Mouse (Mus musculus) thymus, adult 2 months (tissue): Measurements from ENCODE around the gene Ggps1. TPM values are rescaled to one million over a fixed set of nuclear protein-coding genes. Genes with fewer than 3 reads are reported as not detected.
"Not testable (repeated sequence)": the region's sequence is repeated elsewhere in the genome, so short reads cannot be mapped to it uniquely, and the experiment has no call there.

ENCODE experiments used
- DNase-seq: peaks from one replicate; pipeline ENCODE4 v3.0.0; 2021
- H3K27ac ChIP-seq: fragments of 200-500 bp; 2 replicates; pipeline ENCODE4 v1.5.1; 2012; ENCODE audit warnings: low read length, control low read depth; ENCODE audit not compliant: control insufficient read depth, insufficient read depth
- H3K27me3 ChIP-seq: fragments of 200-500 bp; 2 replicates; pipeline ENCODE4 v1.6.1; 2012; ENCODE audit warnings: mild to moderate bottlenecking, low read length, moderate library complexity, mixed read lengths; ENCODE audit not compliant: control insufficient read depth, insufficient read depth
- H3K36me3 ChIP-seq: fragments of 200-500 bp; 2 replicates; pipeline ENCODE4 v1.6.1; 2012; ENCODE audit warnings: mild to moderate bottlenecking, low read length, moderate library complexity; ENCODE audit not compliant: control insufficient read depth, insufficient read depth
- H3K4me1 ChIP-seq: fragments of 200-500 bp; replicated peaks from 2 replicates; pipeline ENCODE4 v1.6.1; 2012; ENCODE audit warnings: low read length; ENCODE audit not compliant: control insufficient read depth, insufficient read depth
- H3K4me3 ChIP-seq: fragments of 200-500 bp; 2 replicates; pipeline ENCODE4 v1.5.1; 2012; ENCODE audit warnings: mild to moderate bottlenecking, low read length, control low read depth, moderate library complexity; ENCODE audit not compliant: control insufficient read depth, insufficient read depth
- CTCF ChIP-seq: fragments of 200-500 bp; IDR thresholded peaks from 2 replicates; pipeline ENCODE4 v1.5.1; 2012; ENCODE audit warnings: mild to moderate bottlenecking, control low read depth, low read length, moderate library complexity, borderline replicate concordance; ENCODE audit not compliant: control insufficient read depth, poor library complexity, insufficient read depth; ENCODE audit errors: extremely low read depth
- POLR2A ChIP-seq: fragments of 200-500 bp; IDR thresholded peaks from 2 replicates; pipeline ENCODE4 v1.6.1; 2012; ENCODE audit warnings: mild to moderate bottlenecking, low read length, control low read depth, moderate library complexity; ENCODE audit not compliant: control insufficient read depth, poor library complexity, insufficient read depth; ENCODE audit errors: extremely low read depth
- WGBS: fragments of 180-500 bp; shearing (Covaris S2); methylation state at CpG from one replicate; pipeline ENCODE4 v1.1.7; 2018; 5-methylcytosine and 5-hydroxymethylcytosine counted together
- polyA plus RNA-seq: library from polyadenylated mRNA; depleted of rRNA; stranded (reverse); fragments of >200 nt; gene quantifications from 2 replicates; pipeline ENCODE4 v1.2.3, GENCODE M21; 2012

Gene Ggps1
- polyA plus RNA-seq, 1 experiment = 20.3 TPM

DNA sequence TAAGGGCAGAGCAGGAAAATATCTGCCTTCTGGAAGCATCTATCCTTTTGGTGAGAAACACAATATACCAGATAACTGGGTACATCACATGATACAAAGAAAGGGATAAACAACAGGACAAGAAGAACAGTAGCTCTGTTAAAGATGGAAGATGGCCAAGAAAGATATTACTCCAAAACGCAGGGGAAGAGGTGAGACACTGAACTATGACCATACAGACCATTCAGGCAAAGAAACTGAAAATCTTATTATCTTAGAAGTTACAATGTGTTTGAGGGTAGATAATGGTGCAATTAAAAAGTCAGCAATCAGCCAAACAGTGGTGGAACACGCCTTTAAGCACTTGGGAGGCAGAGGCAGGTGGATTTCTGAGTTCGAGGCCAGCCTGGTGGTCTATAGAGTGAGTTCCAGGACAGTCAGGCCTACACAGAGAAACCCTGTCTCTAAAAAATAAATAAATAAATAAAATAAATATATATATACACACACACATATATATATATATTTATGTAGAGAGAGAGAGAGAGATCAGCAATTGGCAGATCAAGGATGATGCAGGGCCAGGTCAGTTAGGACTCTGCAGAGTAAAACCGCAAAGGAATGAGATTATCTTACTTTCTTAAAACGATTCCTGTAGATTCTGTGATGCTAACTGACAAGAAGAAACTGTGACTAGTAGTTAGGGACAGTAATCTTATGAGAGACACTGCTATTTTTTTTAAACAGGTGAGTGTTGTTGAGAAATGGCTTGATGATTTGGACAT lies 29.8 kb downstream of the Ggps1 start:
- TF ChIP-seq CTCF (no peak), POLR2A (no peak)
- Histone ChIP-seq H3K4me1 (no peaks in the 10 kb centered on the region), H3K27ac (no peak overlapping the region), H3K36me3 (peaks cover 9% of the 10 kb centered on the region), H3K27me3 (no peaks in the 10 kb centered on the region), H3K4me3 (no peak overlapping the region)
- DNase-seq = no peak
- WGBS = 84% methylated on average over 5 of the region's 5 CpGs

DNA sequence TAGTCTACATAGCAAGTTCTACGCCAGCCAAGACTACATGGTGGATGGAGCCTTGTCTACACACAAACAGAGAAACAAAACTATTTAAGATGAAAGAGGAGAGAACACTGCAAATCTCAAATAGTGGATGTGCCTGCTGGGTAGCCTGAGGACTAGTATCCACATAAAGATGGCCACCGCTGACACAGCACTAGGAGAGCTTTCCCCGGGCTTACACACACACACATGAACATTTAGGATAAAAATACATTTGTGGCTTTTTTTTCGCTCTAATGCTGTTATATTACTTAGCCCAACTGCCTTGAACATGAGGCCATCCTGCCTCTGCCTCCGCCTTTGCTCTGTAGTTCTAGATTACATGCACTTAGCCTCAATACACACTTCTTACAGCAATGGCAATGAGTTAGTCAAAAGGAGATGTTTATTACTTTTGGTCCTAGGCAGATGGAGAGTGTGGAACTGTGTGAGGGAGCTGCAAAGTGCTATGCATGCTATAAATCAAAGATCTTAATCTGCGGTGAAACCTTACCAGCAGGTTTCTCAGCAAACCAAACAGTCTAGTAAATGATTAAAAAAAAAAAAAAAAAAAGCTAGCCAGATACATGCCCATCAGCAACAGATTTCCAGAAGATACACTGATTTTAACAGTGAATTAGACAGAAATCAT lies 37.0 kb downstream of the Ggps1 start:
- WGBS = 98% methylated on average over 6 of the region's 6 CpGs
- TF ChIP-seq CTCF = no peak
- no peak for TF ChIP-seq POLR2A
- Histone ChIP-seq H3K4me1 (no peaks in the 10 kb centered on the region), H3K27me3 (no peaks in the 10 kb centered on the region), H3K36me3 (peaks cover 38% of the 10 kb centered on the region), H3K4me3 (no peak overlapping the region), H3K27ac (no peak overlapping the region)
- DNase-seq = no peak

DNA sequence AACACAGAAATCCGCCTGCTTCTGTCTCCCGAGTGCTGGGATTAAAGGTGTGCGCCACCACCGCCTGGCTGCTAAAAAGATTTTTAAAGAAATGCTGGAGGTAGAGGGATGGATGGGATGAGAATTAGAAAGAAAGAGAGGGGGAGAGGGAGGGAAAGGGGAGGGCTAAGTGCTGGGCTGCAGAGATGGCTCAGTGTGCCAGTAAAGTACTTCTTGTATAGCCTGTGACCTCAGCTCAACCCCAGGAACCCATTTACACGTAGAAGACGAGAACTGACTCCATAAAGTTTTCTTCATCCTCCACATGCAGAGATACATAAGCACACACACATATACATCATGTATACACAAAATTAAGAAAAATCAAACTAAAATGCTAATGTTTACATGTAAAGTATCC lies 37.7 kb downstream of the Ggps1 start:
- no peaks in the 10 kb centered on the region for H3K27me3 ChIP-seq
- no peak for DNase-seq
- H3K4me3 ChIP-seq = no peak overlapping the region
- no peak overlapping the region for H3K27ac ChIP-seq
- TF ChIP-seq POLR2A = no peak
- no peak for TF ChIP-seq CTCF
- WGBS = 98% methylated on average over 6 of the region's 6 CpGs
- peaks cover 38% of the 10 kb centered on the region for H3K36me3 ChIP-seq
- H3K4me1 ChIP-seq = no peaks in the 10 kb centered on the region

DNA sequence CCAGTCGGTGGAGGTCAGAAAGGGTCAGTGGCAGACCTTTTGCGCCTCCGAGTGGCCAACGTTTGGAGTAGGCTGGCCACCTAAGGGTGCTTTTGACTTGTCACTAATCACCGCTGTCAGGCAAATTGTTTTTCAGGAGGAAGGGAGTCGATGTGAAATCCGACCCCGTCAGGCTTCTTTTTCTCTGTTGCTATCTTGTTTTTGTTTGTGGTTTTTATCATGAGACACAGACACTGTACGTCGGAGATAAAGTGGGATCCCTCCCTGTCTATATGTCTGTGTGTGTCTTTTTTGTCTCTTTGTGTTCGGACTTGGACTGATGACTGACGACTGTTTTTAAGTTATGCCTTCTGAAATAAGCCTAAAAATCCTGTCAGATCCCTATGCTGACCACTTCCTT lies 41.9 kb downstream of the Ggps1 start:
- H3K27me3 ChIP-seq, H3K4me1 ChIP-seq, H3K4me3 ChIP-seq, DNase-seq, H3K27ac ChIP-seq: not testable (repeated sequence)
- WGBS = 79% methylated on average over 11 of the region's 12 CpGs
- peaks cover 19% of the 10 kb centered on the region for H3K36me3 ChIP-seq

DNA sequence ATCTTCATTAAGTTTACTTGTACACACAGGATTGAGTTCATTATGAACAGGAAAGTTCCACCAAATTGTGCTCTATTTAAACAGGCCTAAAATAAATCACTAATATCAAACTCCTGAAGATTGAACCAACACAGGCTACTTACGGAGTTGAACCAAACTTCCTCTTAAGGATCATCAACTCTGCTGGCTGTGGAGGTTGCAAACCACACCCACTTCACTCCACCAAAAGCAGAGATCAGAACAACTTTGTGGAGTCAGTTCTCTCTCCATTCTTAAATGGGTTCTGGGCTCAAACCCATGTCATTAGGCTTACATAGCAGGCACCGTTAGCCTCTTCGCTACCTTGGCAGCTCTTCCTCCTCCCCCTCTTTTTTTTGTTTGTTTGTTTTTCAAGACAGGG lies 44.4 kb downstream of the Ggps1 start:
- no peaks in the 10 kb centered on the region for H3K27me3 ChIP-seq
- no peak overlapping the region for H3K4me3 ChIP-seq
- WGBS = 96% methylated on average over 3 of the region's 3 CpGs
- TF ChIP-seq CTCF (no peak), POLR2A (no peak)
- no peak for DNase-seq
- peaks cover 17% of the 10 kb centered on the region; the same call in 1 of the 2 replicates for H3K36me3 ChIP-seq
- no peaks in the 10 kb centered on the region for H3K4me1 ChIP-seq
- H3K27ac ChIP-seq = no peak overlapping the region

DNA sequence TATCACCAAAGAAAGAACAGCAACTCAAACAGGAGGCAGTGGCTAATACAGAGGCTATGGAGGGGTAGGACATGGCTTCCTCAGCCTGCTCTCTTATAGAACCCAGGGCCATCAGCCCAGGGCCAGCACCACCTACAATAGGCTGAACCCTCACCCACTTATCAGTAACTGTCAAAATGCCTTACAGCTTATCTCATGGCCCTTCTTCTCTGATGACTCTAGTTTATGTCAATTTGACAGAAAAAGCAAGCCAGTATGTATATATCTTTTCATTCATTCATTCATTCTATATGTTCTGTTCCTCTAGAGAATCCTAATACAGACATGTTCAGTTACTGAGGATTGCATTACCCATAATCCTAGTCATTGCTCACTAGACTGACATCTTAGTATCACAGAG lies 45.0 kb downstream of the Ggps1 start:
- Histone ChIP-seq H3K27me3 (no peaks in the 10 kb centered on the region), H3K27ac (no peak overlapping the region), H3K4me1 (no peaks in the 10 kb centered on the region), H3K4me3 (no peak overlapping the region), H3K36me3 (peaks cover 19% of the 10 kb centered on the region; the same call in 1 of the 2 replicates)
- no peak for DNase-seq
- TF ChIP-seq CTCF (no peak), POLR2A (no peak)

DNA sequence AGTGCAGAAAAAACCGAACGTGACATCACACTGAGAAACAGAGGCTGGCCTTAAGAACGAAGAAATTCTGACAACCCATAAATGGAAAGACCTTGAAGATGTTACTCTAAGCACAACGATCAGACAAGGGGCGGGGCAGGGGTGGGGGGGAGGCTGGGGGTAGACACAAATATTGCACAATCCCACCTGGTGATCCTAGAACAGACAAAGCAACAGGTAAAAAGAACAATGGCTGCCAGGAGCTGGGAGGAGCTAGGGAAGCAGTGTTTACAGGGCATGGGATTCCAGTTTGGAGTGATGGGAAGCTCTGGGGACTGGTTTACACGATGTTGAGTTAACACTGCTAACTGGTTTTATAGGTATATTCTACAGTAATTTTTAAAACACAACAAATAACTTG lies 47.7 kb downstream of the Ggps1 start:
- WGBS = 96% methylated on average over 6 of the region's 6 CpGs
- no peak for DNase-seq
- Histone ChIP-seq H3K4me3 (no peak overlapping the region), H3K27ac (no peak overlapping the region), H3K4me1 (no peaks in the 10 kb centered on the region; the same call in 1 of the 2 replicates), H3K36me3 (peaks cover 23% of the 10 kb centered on the region; the same call in 1 of the 2 replicates), H3K27me3 (no peaks in the 10 kb centered on the region)
- TF ChIP-seq POLR2A (no peak), CTCF (no peak)
